Mouse (Mus musculus): ENCODE measurements at regions not wholly inside any gene's neighbourhood (a gene's known extent, or its start where the extent isn't known, plus 50 kb on each side); places are given as distances from the start of the nearest gene placed in this dataset.

DNA sequence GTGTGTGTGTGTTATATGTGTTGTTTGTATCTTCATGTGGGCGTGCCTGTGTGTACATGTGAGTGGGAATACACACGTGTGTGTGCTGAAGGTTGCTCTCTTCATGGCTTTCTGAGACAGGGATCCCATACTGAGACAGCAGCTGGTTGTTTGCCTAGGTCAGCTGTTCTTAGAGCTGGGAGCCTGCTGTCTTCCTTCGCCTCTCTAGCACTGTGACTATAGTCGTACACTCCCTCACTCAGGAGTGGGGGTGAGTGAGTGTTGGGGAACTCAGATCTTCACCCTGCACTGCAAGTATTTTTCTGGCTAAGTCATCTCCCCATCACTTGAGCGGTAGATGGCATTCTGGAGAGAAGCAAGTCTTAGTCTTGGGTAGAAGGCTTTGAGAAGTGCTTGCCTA is 191.6 kb upstream of the Gm9833 start:
- H3K9me3 ChIP-seq (ENCODE audit: control insufficient read depth, low read length) = no peaks in the 10 kb centered on the region
- no peak overlapping the region for H3K9ac ChIP-seq (ENCODE audit: low read depth, low read length)
- no peak overlapping the region for H3K4me2 ChIP-seq (replicated peaks; ENCODE audit: low read depth, low read length)
- no peaks in the 10 kb centered on the region for H3K27me3 ChIP-seq (ENCODE audit: control insufficient read depth, insufficient read depth, low read length)
- no peak overlapping the region for H3K4me3 ChIP-seq (ENCODE audit: low read length)
- no peaks in the 10 kb centered on the region for H3K36me3 ChIP-seq (ENCODE audit: control insufficient read depth, insufficient read depth, low read length)
- H3K4me1 ChIP-seq (ENCODE audit: control insufficient read depth, insufficient read depth, low read length) = no peaks in the 10 kb centered on the region
- no peak overlapping the region for H3K27ac ChIP-seq (ENCODE audit: low read depth, low read length)
- 89% methylated on average over 5 of the region's 5 CpGs for WGBS
- no peak for ATAC-seq (ENCODE audit: low FRiP score, low TSS enrichment)

- Histone ChIP-seq H3K27me3 (ENCODE audit: control insufficient read depth, insufficient read depth, low read length) (no peaks in the 10 kb centered on the region), H3K9me3 (ENCODE audit: control insufficient read depth, low read length) (no peaks in the 10 kb centered on the region), H3K36me3 (ENCODE audit: control insufficient read depth, insufficient read depth, low read length) (no peaks in the 10 kb centered on the region), H3K27ac (ENCODE audit: low read depth, low read length) (no peak overlapping the region), H3K9ac (ENCODE audit: low read depth, low read length) (no peak overlapping the region), H3K4me3 (ENCODE audit: low read length) (no peak overlapping the region), H3K4me1 (ENCODE audit: control insufficient read depth, insufficient read depth, low read length) (no peaks in the 10 kb centered on the region), H3K4me2 (replicated peaks; ENCODE audit: low read depth, low read length) (no peak overlapping the region)
- 86% methylated on average over 5 of the region's 5 CpGs for WGBS
- no peak for ATAC-seq (ENCODE audit: low FRiP score, low TSS enrichment)
Observed at GRCm38 (mm10) chr3:9901663-9902062, 186.2 kb upstream of the Gm9833 start.

DNA sequence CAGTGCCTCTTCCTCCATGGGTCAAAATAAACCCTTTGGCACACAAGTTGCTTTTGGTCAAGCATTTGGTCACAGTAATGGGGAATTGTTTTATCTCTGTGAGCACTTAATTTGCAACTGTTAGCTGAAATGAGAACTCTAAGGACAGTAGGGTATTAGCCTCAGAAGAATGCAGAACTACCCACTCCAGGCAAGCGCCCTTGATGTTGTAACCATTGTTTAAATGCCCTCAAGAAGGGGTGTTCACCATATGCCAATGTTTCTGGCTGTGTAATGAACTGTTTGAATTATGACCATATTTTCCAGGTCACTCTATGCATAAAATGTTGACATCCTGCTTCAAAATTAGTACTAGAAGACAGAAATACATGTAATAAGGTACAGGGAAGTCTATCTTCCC is 174.6 kb upstream of the Gm9833 start:
- no peaks in the 10 kb centered on the region for H3K27me3 ChIP-seq (ENCODE audit: control insufficient read depth, insufficient read depth, low read length)
- H3K36me3 ChIP-seq (ENCODE audit: control insufficient read depth, insufficient read depth, low read length) = no peaks in the 10 kb centered on the region
- H3K4me3 ChIP-seq (ENCODE audit: low read length) = no peak overlapping the region
- H3K9me3 ChIP-seq (ENCODE audit: control insufficient read depth, low read length) = no peaks in the 10 kb centered on the region
- H3K27ac ChIP-seq (ENCODE audit: low read depth, low read length) = no peak overlapping the region
- no peak for ATAC-seq (ENCODE audit: low FRiP score, low TSS enrichment)
- no peak overlapping the region for H3K9ac ChIP-seq (ENCODE audit: low read depth, low read length)
- H3K4me2 ChIP-seq (replicated peaks; ENCODE audit: low read depth, low read length) = no peak overlapping the region
- H3K4me1 ChIP-seq (ENCODE audit: control insufficient read depth, insufficient read depth, low read length) = no peaks in the 10 kb centered on the region
- WGBS = 93% methylated on average over 1 of the region's 1 CpGs

DNA sequence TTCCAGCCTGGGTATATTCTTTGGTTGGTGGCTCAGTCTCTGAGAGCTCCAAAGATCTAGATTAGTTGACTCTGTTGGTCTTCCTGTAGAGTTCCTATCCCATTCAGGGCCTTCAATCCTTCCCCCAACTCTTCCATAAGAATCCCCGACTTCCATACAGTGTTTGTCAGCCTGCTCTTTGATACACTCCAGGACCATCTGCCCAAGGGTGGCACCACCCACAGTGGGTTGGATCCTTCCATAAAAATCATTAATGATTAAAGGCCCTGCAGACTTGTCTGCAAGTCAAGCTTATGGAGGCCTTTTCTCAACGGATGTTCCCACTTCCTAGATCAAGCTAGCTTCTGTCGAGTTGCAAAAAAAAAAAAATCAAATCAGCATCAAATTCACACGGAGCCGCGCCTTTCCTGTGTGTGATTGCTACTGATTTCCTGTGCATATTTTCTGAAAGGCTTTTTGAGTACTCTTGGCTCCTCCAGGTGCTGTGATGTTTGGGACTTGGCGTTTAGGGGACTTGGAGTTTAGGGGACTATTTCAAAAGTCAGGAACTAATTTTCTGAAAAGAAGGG is 171.3 kb upstream of the Gm9833 start:
- no peaks in the 10 kb centered on the region for H3K27me3 ChIP-seq (ENCODE audit: control insufficient read depth, insufficient read depth, low read length)
- no peak overlapping the region for H3K4me2 ChIP-seq (replicated peaks; ENCODE audit: low read depth, low read length)
- no peak overlapping the region for H3K4me3 ChIP-seq (ENCODE audit: low read length)
- H3K36me3 ChIP-seq (ENCODE audit: control insufficient read depth, insufficient read depth, low read length) = no peaks in the 10 kb centered on the region
- ATAC-seq (ENCODE audit: low FRiP score, low TSS enrichment) = no peak
- H3K9ac ChIP-seq (ENCODE audit: low read depth, low read length) = no peak overlapping the region
- H3K27ac ChIP-seq (ENCODE audit: low read depth, low read length) = no peak overlapping the region
- H3K4me1 ChIP-seq (ENCODE audit: control insufficient read depth, insufficient read depth, low read length) = no peaks in the 10 kb centered on the region
- no peaks in the 10 kb centered on the region for H3K9me3 ChIP-seq (ENCODE audit: control insufficient read depth, low read length)
- 85% methylated on average over 7 of the region's 7 CpGs for WGBS

DNA sequence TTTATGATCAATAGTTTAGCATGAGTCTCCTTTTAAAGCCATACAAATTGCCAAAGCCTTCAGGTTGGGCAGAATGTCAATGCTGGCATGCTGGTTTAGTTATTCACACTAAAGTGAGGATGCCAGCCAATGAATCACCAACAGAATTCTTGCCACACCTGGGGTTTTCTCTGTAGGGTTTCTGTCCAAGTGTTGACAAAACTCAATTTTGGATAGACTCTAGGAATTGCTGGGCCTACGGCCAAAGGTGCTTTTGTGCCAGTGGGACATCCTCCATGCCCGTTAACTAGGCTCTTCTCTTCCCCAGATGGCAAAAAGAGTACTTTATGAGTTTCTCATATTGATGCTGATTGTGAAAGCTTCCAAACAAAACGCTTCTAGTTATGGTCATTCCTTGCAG is 167.6 kb upstream of the Gm9833 start:
- H3K27me3 ChIP-seq (ENCODE audit: control insufficient read depth, insufficient read depth, low read length) = no peaks in the 10 kb centered on the region
- no peaks in the 10 kb centered on the region for H3K9me3 ChIP-seq (ENCODE audit: control insufficient read depth, low read length)
- H3K9ac ChIP-seq (ENCODE audit: low read depth, low read length) = no peak overlapping the region
- H3K4me2 ChIP-seq (replicated peaks; ENCODE audit: low read depth, low read length) = no peak overlapping the region
- WGBS = 86% methylated on average over 3 of the region's 3 CpGs
- ATAC-seq (ENCODE audit: low FRiP score, low TSS enrichment) = no peak
- no peaks in the 10 kb centered on the region for H3K4me1 ChIP-seq (ENCODE audit: control insufficient read depth, insufficient read depth, low read length)
- H3K36me3 ChIP-seq (ENCODE audit: control insufficient read depth, insufficient read depth, low read length) = no peaks in the 10 kb centered on the region
- no peak overlapping the region for H3K27ac ChIP-seq (ENCODE audit: low read depth, low read length)
- no peak overlapping the region for H3K4me3 ChIP-seq (ENCODE audit: low read length)

- Histone ChIP-seq H3K9me3 (ENCODE audit: control insufficient read depth, low read length) (no peaks in the 10 kb centered on the region), H3K36me3 (ENCODE audit: control insufficient read depth, insufficient read depth, low read length) (no peaks in the 10 kb centered on the region), H3K27me3 (ENCODE audit: control insufficient read depth, insufficient read depth, low read length) (no peaks in the 10 kb centered on the region), H3K4me3 (ENCODE audit: low read length) (no peak overlapping the region), H3K4me2 (replicated peaks; ENCODE audit: low read depth, low read length) (no peak overlapping the region), H3K9ac (ENCODE audit: low read depth, low read length) (no peak overlapping the region), H3K4me1 (ENCODE audit: control insufficient read depth, insufficient read depth, low read length) (no peaks in the 10 kb centered on the region), H3K27ac (ENCODE audit: low read depth, low read length) (no peak overlapping the region)
- 97% methylated on average over 1 of the region's 1 CpGs for WGBS
- ATAC-seq (ENCODE audit: low FRiP score, low TSS enrichment) = no peak
Observed at GRCm38 (mm10) chr3:9921730-9922129, 166.2 kb upstream of the Gm9833 start.

DNA sequence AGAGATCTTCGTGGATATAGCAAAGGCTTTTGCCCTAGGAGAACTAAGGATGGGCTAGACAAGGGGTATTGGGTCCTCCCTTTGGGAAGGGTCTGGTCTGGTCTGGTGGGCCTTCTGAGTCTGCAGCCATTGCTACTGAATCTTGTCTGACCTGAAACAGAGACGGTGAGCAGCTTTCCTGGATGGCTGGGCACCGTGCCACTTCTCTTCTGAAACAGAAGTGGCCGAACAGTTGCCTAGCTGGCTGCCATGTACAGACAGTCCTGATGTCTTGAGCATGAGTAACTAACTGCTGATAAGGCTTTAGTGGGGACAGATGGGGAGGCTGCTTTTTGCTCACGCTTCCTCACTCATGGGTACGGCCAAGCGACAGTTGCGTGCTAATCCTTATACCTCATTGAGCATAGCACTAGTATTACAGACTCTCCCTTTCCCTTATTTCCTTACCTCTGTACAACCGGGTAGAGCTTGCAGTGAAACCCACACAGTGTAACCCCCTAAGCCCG is 165.3 kb upstream of the Gm9833 start:
- 89% methylated on average over 10 of the region's 10 CpGs for WGBS

DNA sequence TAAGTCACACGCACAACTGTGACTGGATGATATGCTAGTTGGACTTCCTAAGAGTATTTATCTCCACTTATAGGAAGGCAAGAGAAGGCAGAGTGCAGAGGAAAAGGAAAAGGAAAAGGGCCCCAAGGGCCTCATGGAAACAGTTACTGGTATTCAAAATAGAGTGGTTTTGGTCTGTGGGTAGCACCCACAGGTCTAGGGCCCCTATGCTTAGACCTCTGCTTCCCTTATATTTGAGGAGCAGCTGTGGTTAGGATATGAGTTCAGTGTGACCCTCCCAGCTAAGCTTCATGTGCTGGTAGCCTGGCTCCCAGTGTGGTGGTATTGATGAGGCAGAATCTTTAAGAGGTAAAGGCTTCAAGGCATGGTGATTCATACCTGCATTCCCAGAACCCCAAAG is 163.3 kb upstream of the Gm9833 start:
- WGBS = 98% methylated on average over 1 of the region's 1 CpGs
- Histone ChIP-seq H3K9ac (ENCODE audit: low read depth, low read length) (no peak overlapping the region), H3K27ac (ENCODE audit: low read depth, low read length) (no peak overlapping the region), H3K4me2 (replicated peaks; ENCODE audit: low read depth, low read length) (no peak overlapping the region), H3K4me3 (ENCODE audit: low read length) (no peak overlapping the region), H3K36me3 (ENCODE audit: control insufficient read depth, insufficient read depth, low read length) (no peaks in the 10 kb centered on the region), H3K27me3 (ENCODE audit: control insufficient read depth, insufficient read depth, low read length) (no peaks in the 10 kb centered on the region), H3K9me3 (ENCODE audit: control insufficient read depth, low read length) (no peaks in the 10 kb centered on the region), H3K4me1 (ENCODE audit: control insufficient read depth, insufficient read depth, low read length) (no peaks in the 10 kb centered on the region)
- ATAC-seq (ENCODE audit: low FRiP score, low TSS enrichment) = no peak

More for the DNA sequence above, 165.3 kb upstream of the Gm9833 start:
- H3K4me2 ChIP-seq (replicated peaks; ENCODE audit: low read depth, low read length) = no peak overlapping the region
- no peaks in the 10 kb centered on the region for H3K9me3 ChIP-seq (ENCODE audit: control insufficient read depth, low read length)
- H3K4me3 ChIP-seq (ENCODE audit: low read length) = no peak overlapping the region
- ATAC-seq (ENCODE audit: low FRiP score, low TSS enrichment) = no peak
- H3K36me3 ChIP-seq (ENCODE audit: control insufficient read depth, insufficient read depth, low read length) = no peaks in the 10 kb centered on the region
- H3K9ac ChIP-seq (ENCODE audit: low read depth, low read length) = no peak overlapping the region
- no peaks in the 10 kb centered on the region for H3K27me3 ChIP-seq (ENCODE audit: control insufficient read depth, insufficient read depth, low read length)
- no peaks in the 10 kb centered on the region for H3K4me1 ChIP-seq (ENCODE audit: control insufficient read depth, insufficient read depth, low read length)
- H3K27ac ChIP-seq (ENCODE audit: low read depth, low read length) = no peak overlapping the region

- Histone ChIP-seq H3K4me2 (replicated peaks; ENCODE audit: low read depth, low read length) (no peak overlapping the region), H3K9me3 (ENCODE audit: control insufficient read depth, low read length) (no peaks in the 10 kb centered on the region), H3K9ac (ENCODE audit: low read depth, low read length) (no peak overlapping the region), H3K27me3 (ENCODE audit: control insufficient read depth, insufficient read depth, low read length) (no peaks in the 10 kb centered on the region), H3K36me3 (ENCODE audit: control insufficient read depth, insufficient read depth, low read length) (no peaks in the 10 kb centered on the region), H3K4me3 (ENCODE audit: low read length) (no peak overlapping the region), H3K4me1 (ENCODE audit: control insufficient read depth, insufficient read depth, low read length) (no peaks in the 10 kb centered on the region), H3K27ac (ENCODE audit: low read depth, low read length) (no peak overlapping the region)
- no peak for ATAC-seq (ENCODE audit: low FRiP score, low TSS enrichment)
- WGBS = 77% methylated on average over 8 of the region's 8 CpGs
Observed at GRCm38 (mm10) chr3:9936853-9937441, 151.0 kb upstream of the Gm9833 start.
